Mouse (Mus musculus) heart, embryonic 13.5 days (tissue): ENCODE measurements around the gene Fasl. TPM values are rescaled to one million over a fixed set of nuclear protein-coding genes. Genes with fewer than 3 reads are reported as not detected.

Experiments
- ATAC-seq: fragments of 200-750 bp; cut with Nextera tagmentation; 2 replicates; pipeline ENCODE4 v1.8.0; 2017; ENCODE audit warnings: moderate TSS enrichment; ENCODE audit not compliant: insufficient number of reproducible peaks, low FRiP score, low TSS enrichment; ENCODE audit errors: extremely low read depth
- H3K27ac ChIP-seq: fragments of 300-500 bp; sonication (generic); replicated peaks from 2 replicates; pipeline ENCODE4 v1.5.1; 2015; ENCODE audit warnings: moderate library complexity, mild to moderate bottlenecking, inconsistent platforms
- H3K27me3 ChIP-seq: fragments of 300-500 bp; sonication (generic); replicated peaks from 2 replicates; pipeline ENCODE4 v1.6.1; 2015; ENCODE audit warnings: mild to moderate bottlenecking, inconsistent platforms
- H3K36me3 ChIP-seq: fragments of 300-500 bp; sonication (generic); 2 replicates; pipeline ENCODE4 v1.6.1; 2015; ENCODE audit warnings: mild to moderate bottlenecking, inconsistent platforms
- H3K4me1 ChIP-seq: fragments of 300-500 bp; sonication (generic); 2 replicates; pipeline ENCODE4 v1.6.1; 2015; ENCODE audit warnings: inconsistent platforms
- H3K4me2 ChIP-seq: fragments of 300-500 bp; sonication (generic); 2 replicates; pipeline ENCODE4 v1.6.1; 2015; ENCODE audit warnings: inconsistent platforms, mild to moderate bottlenecking, moderate library complexity
- H3K4me3 ChIP-seq: fragments of 300-500 bp; sonication (generic); 2 replicates; pipeline ENCODE4 v1.5.1; 2015; ENCODE audit warnings: moderate library complexity, mild to moderate bottlenecking, inconsistent platforms
- H3K9ac ChIP-seq: fragments of 300-500 bp; sonication (generic); 2 replicates; pipeline ENCODE4 v1.6.1; 2015; ENCODE audit warnings: inconsistent platforms, mild to moderate bottlenecking, moderate library complexity
- H3K9me3 ChIP-seq: fragments of 300-500 bp; sonication (generic); 2 replicates; pipeline ENCODE4 v1.6.1; 2016; ENCODE audit warnings: inconsistent platforms
- WGBS: fragments of 180-500 bp; shearing (Covaris S2); methylation state at CpG from one replicate; pipeline ENCODE4 v1.1.7; 2015; ENCODE audit warnings: mixed read lengths; 5-methylcytosine and 5-hydroxymethylcytosine counted together
- polyA plus RNA-seq: library from polyadenylated mRNA; unstranded; fragments of >200 nt; fragmentation: Nextera tagmentation; extraction: Ambion mirVana; gene quantifications from 2 replicates; pipeline ENCODE4 v1.2.1, GENCODE M21; 2015

Gene Fasl
- polyA plus RNA-seq, 1 experiment from 2014 or later: not detected

GRCm38 (mm10) chr1:161735465-161736046 lies 52.7 kb downstream of the Fasl start:
- no peak overlapping the region for H3K4me2 ChIP-seq

DNA sequence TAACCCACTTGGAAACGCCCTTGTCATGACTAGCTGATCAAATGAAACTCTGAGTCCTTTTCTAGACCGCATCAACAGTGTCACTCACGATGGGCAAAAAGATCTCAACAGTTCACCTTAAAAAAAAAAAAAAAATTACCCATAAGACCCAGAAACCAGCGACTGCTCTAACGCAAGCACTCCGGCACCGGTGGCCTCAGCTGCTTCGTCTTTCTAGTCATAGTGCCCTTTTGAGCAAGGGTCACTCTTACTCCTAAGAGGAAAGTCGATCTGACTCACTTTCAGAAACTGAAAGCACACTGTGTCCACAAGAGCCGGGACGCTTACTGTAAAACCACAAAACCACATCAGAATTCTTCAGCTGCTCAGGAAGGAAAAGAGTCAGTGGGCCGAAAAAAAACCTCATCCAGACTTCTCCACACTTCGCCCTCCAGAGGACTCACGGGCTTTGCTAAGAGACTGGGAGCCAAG lies 53.5 kb downstream of the Fasl start:
- Histone ChIP-seq H3K4me2 (no peak overlapping the region), H3K36me3 (no peaks in the 10 kb centered on the region), H3K27me3 (no peaks in the 10 kb centered on the region), H3K27ac (no peak overlapping the region), H3K4me1 (no peaks in the 10 kb centered on the region), H3K9ac (no peak overlapping the region), H3K4me3 (no peak overlapping the region), H3K9me3 (no peaks in the 10 kb centered on the region)
- WGBS: 74% methylated on average over 14 of the region's 14 CpGs
- no peak for ATAC-seq

More at GRCm38 (mm10) chr1:161735465-161736046, 52.7 kb downstream of the Fasl start:
- no peak overlapping the region for H3K27ac ChIP-seq
- H3K9ac ChIP-seq: no peak overlapping the region
- H3K4me3 ChIP-seq: no peak overlapping the region
- H3K36me3 ChIP-seq: no peaks in the 10 kb centered on the region
- ATAC-seq: no peak
- WGBS: 52% methylated on average over 11 of the region's 11 CpGs
- no peaks in the 10 kb centered on the region for H3K27me3 ChIP-seq
- H3K9me3 ChIP-seq: no peaks in the 10 kb centered on the region
- H3K4me1 ChIP-seq: no peaks in the 10 kb centered on the region

DNA sequence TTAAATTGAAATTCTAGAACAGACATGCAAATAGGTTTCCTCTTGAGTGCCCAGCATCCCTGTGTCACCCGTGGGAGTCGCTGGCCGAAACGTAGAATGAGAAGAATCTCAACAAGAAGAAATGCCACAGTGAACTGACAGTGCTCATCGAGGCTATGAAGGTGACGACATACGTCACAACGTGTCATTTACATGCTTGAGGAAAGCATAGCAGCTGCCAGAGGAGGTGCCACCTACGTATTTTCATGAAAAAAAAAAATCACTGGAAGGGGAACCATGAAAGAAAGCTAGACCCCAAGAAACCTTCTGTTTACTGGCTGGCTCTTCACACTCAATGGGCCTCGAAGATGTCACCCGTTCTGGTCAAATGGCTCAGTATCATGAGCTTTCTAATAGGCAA lies 54.0 kb downstream of the Fasl start:
- Histone ChIP-seq H3K9me3 (no peaks in the 10 kb centered on the region), H3K4me2 (no peak overlapping the region), H3K4me3 (no peak overlapping the region), H3K4me1 (no peaks in the 10 kb centered on the region), H3K27ac (no peak overlapping the region), H3K9ac (no peak overlapping the region), H3K27me3 (no peaks in the 10 kb centered on the region), H3K36me3 (no peaks in the 10 kb centered on the region)
- no peak for ATAC-seq
- WGBS: 80% methylated on average over 11 of the region's 11 CpGs

Other genes with a start within 250 kb of the Fasl start
- gene Suco, start 88.2 kb upstream of the Fasl start, polyA plus RNA-seq: 13.8 and 15.3 TPM in 2 replicates
- 24.0 and 25.0 TPM in 2 replicates for gene Pigc, start 180.7 kb upstream of the Fasl start, polyA plus RNA-seq
- gene 4930558K02Rik, start 191.1 kb upstream of the Fasl start, polyA plus RNA-seq: not detected in 2 replicates